Mouse (Mus musculus): ENCODE data around the gene Lhx4. TPM values are rescaled to one million over a fixed set of nuclear protein-coding genes. Genes with fewer than 3 reads are reported as not detected.
A peak's percentile ranks its signal among the peaks of the same experiment; 100 is the strongest.

Lhx4 gene
- polyA plus RNA-seq, 1 experiment from 2014 or later, result 5.5 TPM

DNA sequence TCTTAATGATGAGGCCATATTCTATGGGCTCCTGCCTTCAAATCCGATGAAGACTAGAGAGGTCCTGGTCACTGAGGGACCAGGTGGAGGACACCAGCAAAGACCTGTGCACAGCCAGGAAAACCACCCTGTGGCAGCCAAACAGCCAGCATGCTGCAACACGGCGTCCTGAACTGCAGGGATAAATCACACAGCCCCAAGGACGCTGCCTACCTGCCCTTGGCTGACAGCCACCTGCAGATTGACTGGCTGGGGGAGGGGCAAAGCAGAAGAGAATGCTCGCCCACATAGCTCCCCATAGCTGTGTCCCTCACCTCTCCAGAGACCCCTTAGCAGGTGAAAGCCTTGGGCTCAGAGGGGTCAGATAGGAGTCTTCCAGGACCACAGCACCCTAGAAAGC, 31.5 kb downstream of the Lhx4 start:
- H3K27ac ChIP-seq (replicated peaks), result no peak overlapping the region
- WGBS, result 57% methylated on average over 5 of the region's 5 CpGs
- no peaks in the 10 kb centered on the region for H3K36me3 ChIP-seq
- H3K9me3 ChIP-seq, result peaks cover 2% of the 10 kb centered on the region; the same call in 1 of the 2 replicates
- peaks cover 18% of the 10 kb centered on the region for H3K4me1 ChIP-seq (replicated peaks)
- no peak overlapping the region for H3K4me2 ChIP-seq
- H3K4me3 ChIP-seq, result no peak overlapping the region
- no peak overlapping the region for H3K9ac ChIP-seq
- H3K27me3 ChIP-seq, result peaks cover 67% of the 10 kb centered on the region
- ATAC-seq (ENCODE audit: low read depth), result no peak

DNA sequence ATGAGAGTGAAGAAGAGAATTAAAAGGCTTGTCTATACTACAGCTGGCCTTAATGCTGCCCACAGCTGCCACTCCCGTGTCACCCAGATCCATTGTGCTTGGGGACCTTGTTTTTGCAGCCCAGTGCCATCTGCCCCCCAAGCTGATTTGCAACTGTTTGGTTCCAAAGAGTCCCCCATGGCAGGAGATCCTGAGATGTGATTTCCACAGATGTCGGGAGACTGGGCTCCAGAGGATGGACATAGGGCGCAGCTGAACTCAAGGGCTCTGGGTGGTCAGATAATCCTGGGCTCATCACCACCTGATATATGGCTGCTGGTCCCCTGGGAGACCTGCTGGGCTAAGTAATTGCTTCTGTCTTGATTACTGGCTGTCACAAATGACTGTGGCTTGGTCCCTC, 32.6 kb downstream of the Lhx4 start:
- H3K27ac ChIP-seq (replicated peaks), result no peak overlapping the region
- no peak for ATAC-seq (ENCODE audit: low read depth)
- H3K9ac ChIP-seq, result no peak overlapping the region
- H3K9me3 ChIP-seq, result no peaks in the 10 kb centered on the region
- H3K4me1 ChIP-seq (replicated peaks), result peaks cover 18% of the 10 kb centered on the region
- H3K36me3 ChIP-seq, result no peaks in the 10 kb centered on the region
- no peak overlapping the region for H3K4me3 ChIP-seq
- H3K27me3 ChIP-seq, result peaks cover 67% of the 10 kb centered on the region
- H3K4me2 ChIP-seq, result no peak overlapping the region
- WGBS, result 30% methylated on average over 3 of the region's 3 CpGs

DNA sequence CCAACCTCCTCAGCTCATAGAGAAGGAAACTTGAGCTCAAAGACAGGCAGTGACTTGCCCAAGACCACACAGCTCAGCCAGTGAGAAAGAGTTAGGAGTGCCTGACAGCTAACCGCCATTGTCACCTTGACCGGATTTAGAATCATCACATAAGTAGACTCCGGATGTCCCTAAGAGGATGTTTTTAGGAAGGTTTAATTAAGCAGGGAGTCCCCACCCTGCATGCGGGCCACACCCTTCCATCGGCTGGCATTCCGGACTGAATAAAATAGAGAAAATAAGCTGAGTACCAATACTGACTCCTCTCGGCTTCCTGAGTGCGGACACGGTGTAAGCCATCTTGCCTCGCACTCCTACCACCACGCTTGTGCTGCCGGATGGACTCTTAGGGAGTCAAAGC, 34.2 kb downstream of the Lhx4 start:
- no peak overlapping the region for H3K9ac ChIP-seq
- no peak overlapping the region for H3K27ac ChIP-seq (replicated peaks)
- H3K4me3 ChIP-seq, result no peak overlapping the region
- ATAC-seq (ENCODE audit: low read depth), result no peak
- no peaks in the 10 kb centered on the region for H3K9me3 ChIP-seq
- no peak overlapping the region for H3K4me2 ChIP-seq
- peaks cover 15% of the 10 kb centered on the region for H3K4me1 ChIP-seq (replicated peaks)
- peaks cover 55% of the 10 kb centered on the region for H3K27me3 ChIP-seq
- WGBS, result 90% methylated on average over 12 of the region's 12 CpGs
- no peaks in the 10 kb centered on the region for H3K36me3 ChIP-seq

DNA sequence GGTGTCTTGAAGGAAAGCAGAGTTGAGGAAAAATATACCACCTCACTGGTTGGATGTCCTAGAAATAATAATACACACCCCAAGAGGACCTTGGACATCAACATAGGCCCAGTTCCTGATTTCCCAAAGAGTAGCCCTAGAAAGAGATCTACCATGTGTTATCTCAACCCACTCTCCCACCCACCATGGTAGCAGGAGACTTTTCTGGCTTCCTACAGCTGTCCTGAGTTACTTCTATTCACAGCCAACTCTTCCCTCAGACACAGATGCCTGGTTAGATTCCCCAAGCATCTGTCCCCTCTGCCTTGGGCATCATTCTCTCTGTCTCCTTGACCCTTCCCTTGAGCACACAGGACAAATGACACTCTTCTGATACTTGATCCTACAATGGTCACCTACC, 36.1 kb downstream of the Lhx4 start:
- no peak for ATAC-seq (ENCODE audit: low read depth)
- Histone ChIP-seq H3K4me1 (replicated peaks) (peaks cover 11% of the 10 kb centered on the region; the same call in 1 of the 2 replicates), H3K36me3 (no peaks in the 10 kb centered on the region), H3K27ac (replicated peaks) (no peak overlapping the region), H3K4me3 (no peak overlapping the region), H3K27me3 (peaks cover 40% of the 10 kb centered on the region), H3K9ac (no peak overlapping the region), H3K4me2 (no peak overlapping the region), H3K9me3 (no peaks in the 10 kb centered on the region)

DNA sequence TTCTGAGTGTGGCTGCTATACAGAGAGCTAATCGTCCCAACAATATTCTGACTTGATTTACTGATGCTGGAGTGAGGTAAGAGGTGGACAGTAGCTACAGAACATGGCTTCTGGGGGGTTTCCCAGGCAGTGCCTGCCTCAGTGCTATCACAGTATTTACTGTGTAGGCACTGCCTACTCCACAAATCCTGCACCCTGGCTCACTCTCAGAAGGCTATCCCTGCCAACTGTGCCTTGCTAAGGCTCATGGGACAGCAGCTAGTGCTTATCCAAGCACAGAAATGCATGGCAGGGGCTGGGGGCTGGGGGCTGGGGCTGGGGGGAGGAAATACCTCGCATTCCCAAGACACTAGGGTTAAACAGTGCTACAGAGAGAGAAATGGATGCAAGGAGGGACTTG, 38.2 kb downstream of the Lhx4 start:
- Histone ChIP-seq H3K9me3 (no peaks in the 10 kb centered on the region), H3K9ac (no peak overlapping the region), H3K4me1 (replicated peaks) (peaks cover 7% of the 10 kb centered on the region; the same call in 1 of the 2 replicates), H3K36me3 (no peaks in the 10 kb centered on the region), H3K27ac (replicated peaks) (no peak overlapping the region), H3K4me2 (no peak overlapping the region), H3K4me3 (no peak overlapping the region), H3K27me3 (peaks cover 36% of the 10 kb centered on the region)
- WGBS, result 69% methylated on average over 2 of the region's 2 CpGs
- ATAC-seq (ENCODE audit: low read depth), result no peak

DNA sequence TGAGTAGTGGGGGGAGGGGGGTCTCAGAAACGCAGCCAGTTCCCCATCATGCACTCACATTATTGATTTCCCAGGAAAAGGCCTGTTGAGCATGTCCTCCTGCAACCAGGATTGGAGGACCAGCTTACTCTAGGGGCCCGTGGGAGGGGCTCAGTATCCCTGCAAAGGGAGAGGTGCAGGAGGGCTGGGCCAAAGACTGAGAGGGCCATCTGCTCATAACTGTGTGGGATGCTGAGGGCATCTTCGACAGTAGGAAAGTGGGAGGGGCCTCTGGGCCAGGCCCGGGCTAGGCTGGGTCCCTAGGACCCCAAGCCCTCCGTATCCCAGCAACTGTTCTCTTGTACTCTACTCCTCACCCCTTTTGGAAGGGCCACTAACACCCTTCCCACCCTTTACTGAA, 47.3 kb downstream of the Lhx4 start:
- 0 out of 2 replicates have a peak, but pooled peaks have one; percentile 21 for ATAC-seq (ENCODE audit: low read depth)
- Histone ChIP-seq H3K27ac (replicated peaks) (no peak overlapping the region), H3K4me1 (replicated peaks) (peaks cover 3% of the 10 kb centered on the region), H3K27me3 (peaks cover 8% of the 10 kb centered on the region), H3K36me3 (no peaks in the 10 kb centered on the region), H3K4me3 (no peak overlapping the region), H3K9me3 (no peaks in the 10 kb centered on the region), H3K9ac (no peak overlapping the region), H3K4me2 (no peak overlapping the region)
- WGBS, result 49% methylated on average over 5 of the region's 5 CpGs

DNA sequence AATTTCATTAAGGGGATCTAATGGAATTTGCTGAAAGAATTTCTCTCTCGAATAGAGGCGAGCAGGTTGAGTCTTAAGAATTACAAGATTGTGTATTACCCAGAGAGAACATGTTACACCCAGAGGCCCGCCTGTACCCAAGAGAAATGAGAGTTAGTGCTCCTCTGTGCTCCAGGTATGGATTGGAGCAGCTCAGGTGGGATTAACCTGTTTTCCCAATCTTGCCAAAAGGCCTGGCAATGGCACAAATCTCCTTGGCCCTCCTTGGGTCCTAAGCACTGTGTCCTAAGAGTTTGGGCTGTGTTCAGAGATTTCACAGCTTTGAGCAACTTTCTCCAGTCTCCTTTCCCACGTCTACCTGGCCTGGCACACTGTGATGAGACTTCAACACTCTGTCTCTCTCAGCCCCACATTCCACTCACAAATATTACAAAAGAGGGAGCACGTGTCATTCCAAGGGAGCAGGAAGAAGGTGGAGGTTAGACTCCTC, 48.2 kb downstream of the Lhx4 start:
- no peak for ATAC-seq (ENCODE audit: low read depth)
- Histone ChIP-seq H3K4me2 (no peak overlapping the region), H3K27me3 (peaks cover 6% of the 10 kb centered on the region), H3K4me3 (no peak overlapping the region), H3K27ac (replicated peaks) (no peak overlapping the region), H3K4me1 (replicated peaks) (peaks cover 12% of the 10 kb centered on the region), H3K9ac (no peak overlapping the region), H3K9me3 (no peaks in the 10 kb centered on the region), H3K36me3 (no peaks in the 10 kb centered on the region)
- WGBS, result 87% methylated on average over 5 of the region's 5 CpGs

DNA sequence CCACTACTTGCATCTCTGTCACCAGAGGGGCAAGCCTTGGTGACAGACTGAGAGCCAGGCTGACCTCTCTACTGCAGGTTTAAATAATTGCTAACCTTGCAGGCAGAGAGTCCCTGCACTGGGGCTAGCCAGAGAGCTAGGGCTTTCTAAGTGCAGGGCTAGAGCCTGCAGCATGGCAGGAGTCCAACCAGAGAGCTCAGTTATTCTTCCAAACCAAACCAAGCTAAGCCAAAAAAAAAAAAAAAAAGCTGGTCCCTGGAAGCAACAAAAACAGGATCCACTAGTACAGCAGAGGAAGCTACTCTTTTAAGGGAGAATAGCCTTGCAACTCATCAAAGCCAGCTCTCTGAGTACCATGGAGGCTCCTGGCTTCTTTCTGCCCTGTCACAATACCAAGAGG, 50.6 kb downstream of the Lhx4 start:
- Histone ChIP-seq H3K4me2 (no peak overlapping the region), H3K27me3 (peaks cover 6% of the 10 kb centered on the region), H3K4me3 (no peak overlapping the region), H3K36me3 (no peaks in the 10 kb centered on the region), H3K4me1 (replicated peaks) (peaks cover 21% of the 10 kb centered on the region), H3K27ac (replicated peaks) (no peak overlapping the region), H3K9ac (no peak overlapping the region), H3K9me3 (no peaks in the 10 kb centered on the region)
- no peak for ATAC-seq (ENCODE audit: low read depth)

DNA sequence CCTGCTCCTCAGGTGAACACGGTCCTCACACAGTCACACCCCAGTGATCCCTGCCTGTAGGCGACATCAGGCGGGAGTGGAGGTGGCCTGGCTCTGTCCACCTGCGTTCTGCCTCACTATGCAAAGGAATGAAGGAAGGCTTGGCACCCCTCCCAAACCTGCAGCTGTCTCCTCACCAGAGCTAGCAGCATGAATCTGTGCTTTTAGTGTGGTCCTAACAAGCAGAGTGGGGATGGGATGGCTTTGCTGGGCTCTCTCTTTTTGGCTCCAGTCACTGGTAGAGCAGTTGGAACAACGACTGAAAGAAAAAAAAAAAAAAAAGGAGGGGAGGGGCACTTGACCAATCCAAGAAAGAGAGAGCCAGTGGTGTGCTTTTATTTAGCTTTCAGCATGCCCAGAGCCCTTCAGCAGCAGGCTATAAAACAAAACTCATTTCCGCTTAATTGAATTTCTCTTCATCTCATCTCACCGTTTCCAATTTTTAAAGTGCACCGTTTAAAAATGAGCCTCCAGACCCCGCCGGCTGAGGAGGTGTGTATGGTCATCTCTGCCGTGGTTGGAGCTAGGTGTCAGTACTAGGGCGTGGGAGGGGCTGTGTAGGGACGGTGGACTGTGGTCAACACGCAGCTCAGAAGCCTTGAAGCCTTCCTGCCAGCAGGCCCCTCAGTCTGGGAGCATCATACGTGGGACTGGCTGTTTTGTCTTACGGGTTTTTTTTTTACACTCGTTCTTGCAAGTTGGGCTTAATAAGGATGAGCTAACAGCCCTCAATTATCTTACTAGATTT, 52.9 kb downstream of the Lhx4 start:
- H3K9ac ChIP-seq, result peak overlapping the region; percentile 49; the same call in 1 of the 2 replicates
- H3K4me1 ChIP-seq (replicated peaks), result peaks cover 26% of the 10 kb centered on the region
- WGBS, result 35% methylated on average over 17 of the region's 17 CpGs
- H3K4me2 ChIP-seq, result peak overlapping the region; percentile 27
- no peaks in the 10 kb centered on the region for H3K36me3 ChIP-seq
- peaks cover 6% of the 10 kb centered on the region; the same call in 1 of the 2 replicates for H3K27me3 ChIP-seq
- H3K9me3 ChIP-seq, result no peaks in the 10 kb centered on the region
- ATAC-seq (ENCODE audit: low read depth), result peak; percentile 59; the same call in 1 of the 2 replicates
- H3K4me3 ChIP-seq, result no peak overlapping the region
- peak overlapping the region; percentile 7; the same call in 1 of the 2 replicates for H3K27ac ChIP-seq (replicated peaks)

DNA sequence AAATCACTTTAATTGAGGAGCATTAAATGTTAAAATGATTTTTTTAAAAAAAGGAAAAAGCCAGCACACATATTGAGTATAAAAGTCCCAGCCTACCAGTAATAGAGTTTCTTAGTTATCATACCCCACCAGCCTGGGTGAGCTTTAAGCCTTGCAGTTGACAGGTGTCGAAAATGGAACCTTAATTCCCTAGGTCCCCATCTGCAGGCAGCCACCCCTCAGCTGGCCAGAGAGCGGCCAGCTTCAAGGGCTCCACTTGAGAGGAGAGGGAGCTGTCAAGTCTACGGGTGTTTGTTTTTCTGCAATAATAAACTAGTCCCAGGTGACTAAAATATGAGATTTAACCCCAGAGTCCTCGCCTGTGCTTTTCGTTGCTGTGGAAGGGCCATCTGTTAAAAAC, 58.0 kb downstream of the Lhx4 start:
- Histone ChIP-seq H3K4me1 (replicated peaks) (peaks cover 30% of the 10 kb centered on the region), H3K9ac (no peak overlapping the region), H3K27me3 (peaks cover 4% of the 10 kb centered on the region; the same call in 1 of the 2 replicates), H3K9me3 (no peaks in the 10 kb centered on the region), H3K4me3 (no peak overlapping the region), H3K4me2 (no peak overlapping the region), H3K27ac (replicated peaks) (no peak overlapping the region), H3K36me3 (no peaks in the 10 kb centered on the region)
- 0 out of 2 replicates have a peak, but pooled peaks have one; percentile 37 for ATAC-seq (ENCODE audit: low read depth)
- 30% methylated on average over 5 of the region's 5 CpGs for WGBS

DNA sequence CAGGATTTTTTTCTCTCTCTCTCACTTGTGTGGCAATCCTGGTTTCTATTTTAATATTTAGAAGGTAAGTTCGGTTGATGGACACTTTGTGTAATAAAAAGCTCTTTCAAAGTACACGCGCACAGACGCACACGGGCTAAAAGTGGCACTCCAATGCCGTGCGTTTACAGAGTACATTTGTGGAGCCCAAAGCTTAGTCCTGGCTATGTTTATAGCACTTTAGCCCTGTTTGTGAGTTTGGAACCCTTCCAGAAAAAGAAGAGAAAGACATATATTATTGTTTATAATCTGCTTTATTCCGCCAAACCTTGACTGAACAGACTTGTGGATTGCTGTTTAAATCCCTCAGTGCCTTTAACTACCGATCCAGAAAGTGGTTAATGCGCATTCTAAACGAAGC, 58.5 kb downstream of the Lhx4 start:
- WGBS, result 64% methylated on average over 11 of the region's 11 CpGs
- Histone ChIP-seq H3K27ac (replicated peaks) (no peak overlapping the region), H3K4me3 (no peak overlapping the region), H3K9me3 (no peaks in the 10 kb centered on the region), H3K4me2 (no peak overlapping the region), H3K36me3 (no peaks in the 10 kb centered on the region), H3K4me1 (replicated peaks) (peaks cover 26% of the 10 kb centered on the region), H3K9ac (no peak overlapping the region), H3K27me3 (peaks cover 4% of the 10 kb centered on the region; the same call in 1 of the 2 replicates)
- no peak for ATAC-seq (ENCODE audit: low read depth)

DNA sequence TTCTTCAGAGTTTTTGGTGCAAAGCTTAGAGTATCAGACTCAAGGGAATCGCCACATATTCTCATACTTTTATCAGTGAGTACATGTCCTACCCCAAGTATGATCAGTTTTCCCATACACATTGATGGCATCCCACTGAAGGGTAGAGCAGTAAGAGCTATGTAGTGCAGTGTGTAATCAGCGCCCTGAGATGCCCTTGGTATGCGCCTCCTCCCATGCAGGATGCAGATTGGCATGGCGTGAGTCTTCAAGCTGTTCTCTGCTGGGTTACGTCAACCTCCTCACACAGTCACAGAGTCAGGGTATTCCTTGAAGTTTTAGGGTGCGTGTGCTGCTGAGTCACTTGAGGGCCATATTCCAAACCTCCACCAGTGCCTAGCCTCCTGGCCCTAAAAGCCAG, 59.3 kb downstream of the Lhx4 start:
- no peak overlapping the region for H3K27ac ChIP-seq (replicated peaks)
- H3K9ac ChIP-seq, result no peak overlapping the region
- no peak overlapping the region for H3K4me3 ChIP-seq
- peaks cover 20% of the 10 kb centered on the region for H3K4me1 ChIP-seq (replicated peaks)
- H3K9me3 ChIP-seq, result no peaks in the 10 kb centered on the region
- WGBS, result 94% methylated on average over 6 of the region's 6 CpGs
- no peaks in the 10 kb centered on the region for H3K36me3 ChIP-seq
- H3K4me2 ChIP-seq, result no peak overlapping the region
- H3K27me3 ChIP-seq, result peaks cover 4% of the 10 kb centered on the region; the same call in 1 of the 2 replicates
- ATAC-seq (ENCODE audit: low read depth), result no peak

Data from neural tube, embryonic 13.5 days (tissue).